Mouse (Mus musculus): ENCODE results near the gene Hsdl2. TPM values are rescaled to one million over a fixed set of nuclear protein-coding genes. Genes with fewer than 3 reads are reported as not detected.

The Hsdl2 gene
- total and polyA plus RNA-seq, 2 experiments = 25.8 to 68.9 TPM

DNA sequence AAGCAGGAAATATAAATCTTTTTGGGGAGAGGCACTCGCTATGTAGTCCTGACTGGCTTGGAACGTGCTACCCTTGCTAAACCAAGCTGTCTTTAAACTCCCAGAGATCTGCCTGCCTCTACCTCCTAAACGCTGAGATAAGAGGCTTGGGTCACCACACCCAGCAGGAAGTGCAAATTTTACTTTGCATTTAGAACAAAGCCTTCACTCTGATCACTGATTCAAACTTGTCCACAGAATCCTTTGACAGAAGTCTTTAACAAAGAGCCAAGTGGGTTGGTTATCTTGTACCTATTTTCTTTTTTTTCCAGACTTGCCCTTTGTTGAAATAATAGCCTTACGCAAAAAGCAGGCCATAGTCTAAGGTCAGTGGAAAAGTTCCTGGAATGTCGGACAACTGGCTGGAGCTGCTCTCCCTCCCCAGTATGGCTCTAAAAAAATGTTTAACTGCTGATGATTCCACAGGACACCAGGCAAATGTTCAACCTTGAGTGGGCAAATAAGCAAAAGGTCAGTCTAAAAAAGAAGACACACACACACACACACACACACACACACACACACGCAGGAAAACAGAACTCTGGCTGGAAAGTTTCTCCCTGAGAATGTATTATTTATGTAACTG is 23.2 kb upstream of the Hsdl2 start:
- Histone ChIP-seq H3K79me2 (ENCODE audit: control insufficient read depth, insufficient read depth, low read length) (no peaks in the 10 kb centered on the region), H3K4me1 (ENCODE audit: control insufficient read depth, insufficient read depth, low read length) (peaks cover 14% of the 10 kb centered on the region), H3K4me3 (ENCODE audit: insufficient read depth, low read depth, low read length) (no peak overlapping the region), H3K36me3 (ENCODE audit: control insufficient read depth, insufficient read depth, low read length) (no peaks in the 10 kb centered on the region), H3K9ac (ENCODE audit: low read depth, low read length) (no peak overlapping the region), H3K27me3 (ENCODE audit: control insufficient read depth, insufficient read depth, low read length) (no peaks in the 10 kb centered on the region), H3K27ac (replicated peaks; ENCODE audit: insufficient read depth, low read depth, low read length) (peak overlapping the region; percentile 96)
- peak; percentile 100 for DNase-seq (ENCODE audit: extremely low read depth, low read depth, low spot score)
- TF ChIP-seq CTCF (IDR thresholded peaks at IDR 0.05; ENCODE audit: low read depth, low read length) = no peak
- TF ChIP-seq POLR2A (IDR thresholded peaks at IDR 0.05; ENCODE audit: extremely low read depth, insufficient read depth, low read length) = no peak
- WGBS = 19% methylated on average over 6 of the region's 6 CpGs

DNA sequence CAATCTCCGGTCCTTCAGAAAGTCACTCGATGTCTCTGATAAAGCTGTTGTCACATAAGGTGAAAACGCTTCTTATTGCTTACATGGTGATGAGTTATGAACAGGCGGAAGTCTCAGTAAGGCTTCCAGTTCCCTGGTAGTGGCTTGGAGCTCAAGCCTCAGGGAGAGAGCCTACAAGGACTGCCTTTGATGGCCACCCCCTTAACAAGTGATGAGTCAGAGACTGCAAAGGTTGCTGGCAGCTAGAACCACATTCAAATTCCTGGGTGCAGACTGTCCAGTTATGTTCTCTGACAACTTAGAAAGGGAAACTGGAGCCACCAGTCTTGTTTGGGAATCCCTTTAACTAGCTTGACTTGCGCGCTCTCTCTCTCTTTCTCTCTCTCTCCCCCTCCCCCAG is 21.2 kb upstream of the Hsdl2 start:
- peaks cover 9% of the 10 kb centered on the region for H3K4me1 ChIP-seq (ENCODE audit: control insufficient read depth, insufficient read depth, low read length)

DNA sequence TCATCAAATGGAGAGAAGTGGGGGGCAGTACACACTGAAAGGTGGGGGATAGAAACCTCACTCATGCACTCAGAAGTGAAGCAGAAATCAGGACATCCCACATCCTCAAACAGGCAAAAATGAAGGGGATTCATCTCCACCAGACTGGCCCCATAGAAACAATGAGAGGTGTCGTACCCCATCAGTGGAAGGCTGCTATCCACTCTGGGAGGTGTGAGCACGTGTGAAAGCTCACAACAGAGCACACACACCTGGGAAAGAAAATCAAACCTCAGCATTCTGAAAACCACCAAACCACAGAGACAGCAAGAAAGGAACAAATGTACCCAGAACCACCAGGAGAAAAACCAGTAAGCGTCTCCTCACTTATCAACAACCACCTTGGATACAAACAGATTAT is 17.2 kb upstream of the Hsdl2 start:
- Histone ChIP-seq H3K79me2 (ENCODE audit: control insufficient read depth, insufficient read depth, low read length) (no peaks in the 10 kb centered on the region), H3K27ac (replicated peaks; ENCODE audit: insufficient read depth, low read depth, low read length) (no peak overlapping the region), H3K9ac (ENCODE audit: low read depth, low read length) (no peak overlapping the region), H3K4me3 (ENCODE audit: insufficient read depth, low read depth, low read length) (no peak overlapping the region), H3K27me3 (ENCODE audit: control insufficient read depth, insufficient read depth, low read length) (no peaks in the 10 kb centered on the region), H3K4me1 (ENCODE audit: control insufficient read depth, insufficient read depth, low read length) (peaks cover 5% of the 10 kb centered on the region; the same call in 1 of the 2 replicates), H3K36me3 (ENCODE audit: control insufficient read depth, insufficient read depth, low read length) (no peaks in the 10 kb centered on the region)
- 89% methylated on average over 3 of the region's 3 CpGs for WGBS
- no peak for DNase-seq (ENCODE audit: extremely low read depth, low read depth, low spot score)
- TF ChIP-seq POLR2A (IDR thresholded peaks at IDR 0.05; ENCODE audit: extremely low read depth, insufficient read depth, low read length) = no peak
- TF ChIP-seq CTCF (IDR thresholded peaks at IDR 0.05; ENCODE audit: low read depth, low read length) = no peak

More for the DNA sequence above, 21.2 kb upstream of the Hsdl2 start:
- Histone ChIP-seq H3K36me3 (ENCODE audit: control insufficient read depth, insufficient read depth, low read length) (no peaks in the 10 kb centered on the region), H3K27me3 (ENCODE audit: control insufficient read depth, insufficient read depth, low read length) (no peaks in the 10 kb centered on the region), H3K79me2 (ENCODE audit: control insufficient read depth, insufficient read depth, low read length) (no peaks in the 10 kb centered on the region), H3K9ac (ENCODE audit: low read depth, low read length) (no peak overlapping the region), H3K27ac (replicated peaks; ENCODE audit: insufficient read depth, low read depth, low read length) (no peak overlapping the region), H3K4me3 (ENCODE audit: insufficient read depth, low read depth, low read length) (no peak overlapping the region)
- DNase-seq (ENCODE audit: extremely low read depth, low read depth, low spot score) = no peak
- WGBS = over 99% methylated on average over 6 of the region's 6 CpGs
- TF ChIP-seq CTCF (IDR thresholded peaks at IDR 0.05; ENCODE audit: low read depth, low read length) (no peak), POLR2A (IDR thresholded peaks at IDR 0.05; ENCODE audit: extremely low read depth, insufficient read depth, low read length) (no peak)

DNA sequence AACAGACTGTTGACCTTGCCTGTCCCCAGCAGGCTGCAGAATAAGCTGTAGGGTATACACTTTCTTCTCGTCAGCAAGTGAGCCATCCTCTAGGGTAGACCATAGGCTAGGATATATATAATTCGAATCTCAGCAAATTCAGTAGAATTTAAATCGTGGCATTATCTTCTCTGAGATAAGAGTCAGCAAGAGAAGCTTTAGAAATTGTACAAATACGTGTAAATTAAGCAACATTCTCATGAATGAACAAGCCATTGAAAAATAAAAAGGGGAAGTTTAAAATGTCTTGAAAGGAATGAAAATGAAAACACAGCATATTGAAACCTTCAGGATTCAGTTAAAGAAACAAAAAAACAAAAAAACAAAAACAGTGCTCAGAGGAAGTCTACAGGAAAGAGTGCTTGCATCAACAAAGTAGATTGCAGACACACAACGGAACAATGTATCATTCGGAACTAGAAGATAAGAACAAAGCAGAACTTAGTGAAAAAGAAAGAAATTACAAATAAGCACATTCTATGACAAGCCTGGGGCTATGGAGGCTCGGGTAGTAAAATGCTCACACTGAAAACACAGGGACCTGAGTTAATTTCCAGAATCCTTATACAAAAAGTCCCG is 15.7 kb upstream of the Hsdl2 start:
- WGBS = 74% methylated on average over 8 of the region's 8 CpGs
- DNase-seq (ENCODE audit: extremely low read depth, low read depth, low spot score) = no peak
- H3K9ac ChIP-seq (ENCODE audit: low read depth, low read length) = no peak overlapping the region
- H3K27ac ChIP-seq (replicated peaks; ENCODE audit: insufficient read depth, low read depth, low read length) = 0 out of 2 replicates have a peak overlapping the region, but pooled peaks have one; percentile 32
- H3K79me2 ChIP-seq (ENCODE audit: control insufficient read depth, insufficient read depth, low read length) = no peaks in the 10 kb centered on the region
- H3K4me1 ChIP-seq (ENCODE audit: control insufficient read depth, insufficient read depth, low read length) = peaks cover 5% of the 10 kb centered on the region; the same call in 1 of the 2 replicates
- TF ChIP-seq CTCF (IDR thresholded peaks at IDR 0.05; ENCODE audit: low read depth, low read length) (no peak), POLR2A (IDR thresholded peaks at IDR 0.05; ENCODE audit: extremely low read depth, insufficient read depth, low read length) (no peak)
- no peaks in the 10 kb centered on the region for H3K27me3 ChIP-seq (ENCODE audit: control insufficient read depth, insufficient read depth, low read length)
- no peak overlapping the region for H3K4me3 ChIP-seq (ENCODE audit: insufficient read depth, low read depth, low read length)
- no peaks in the 10 kb centered on the region for H3K36me3 ChIP-seq (ENCODE audit: control insufficient read depth, insufficient read depth, low read length)

DNA sequence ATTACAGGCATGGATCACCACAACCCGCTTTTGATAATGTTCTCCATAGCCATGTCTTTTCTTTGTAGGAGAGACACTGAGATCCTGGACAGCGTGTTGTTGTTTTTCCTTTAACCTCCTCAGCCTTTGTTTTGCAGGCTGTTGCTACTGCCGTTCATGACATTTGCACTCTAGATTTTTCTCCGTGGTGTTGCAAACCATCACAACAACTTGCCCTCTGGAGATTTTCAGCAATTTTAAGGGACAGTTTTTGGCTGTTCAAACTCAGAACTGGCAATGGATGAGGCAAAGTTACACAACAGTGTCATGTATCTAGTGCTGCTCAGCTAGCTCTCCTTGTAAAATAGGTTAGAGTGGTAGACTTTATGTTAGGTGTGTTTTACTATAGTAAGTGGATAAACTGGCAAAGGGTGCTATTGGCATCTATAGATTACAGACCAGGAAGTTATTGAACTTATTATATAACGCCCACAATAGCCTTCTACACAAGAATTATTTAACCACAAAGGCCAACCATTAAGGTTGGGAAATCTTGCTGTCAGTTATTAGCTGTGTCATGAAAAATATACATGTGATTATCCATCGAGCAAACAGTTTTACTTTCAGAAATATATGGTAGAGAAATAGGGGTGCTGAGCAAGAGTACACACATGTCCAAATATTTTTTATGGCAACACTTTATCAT is 13.6 kb upstream of the Hsdl2 start:
- Histone ChIP-seq H3K4me1 (ENCODE audit: control insufficient read depth, insufficient read depth, low read length) (peaks cover 5% of the 10 kb centered on the region; the same call in 1 of the 2 replicates), H3K27ac (replicated peaks; ENCODE audit: insufficient read depth, low read depth, low read length) (peak overlapping the region; percentile 88), H3K9ac (ENCODE audit: low read depth, low read length) (no peak overlapping the region), H3K4me3 (ENCODE audit: insufficient read depth, low read depth, low read length) (no peak overlapping the region), H3K79me2 (ENCODE audit: control insufficient read depth, insufficient read depth, low read length) (no peaks in the 10 kb centered on the region), H3K27me3 (ENCODE audit: control insufficient read depth, insufficient read depth, low read length) (no peaks in the 10 kb centered on the region), H3K36me3 (ENCODE audit: control insufficient read depth, insufficient read depth, low read length) (no peaks in the 10 kb centered on the region)
- DNase-seq (ENCODE audit: extremely low read depth, low read depth, low spot score) = peak; percentile 95
- no peak for TF ChIP-seq POLR2A (IDR thresholded peaks at IDR 0.05; ENCODE audit: extremely low read depth, insufficient read depth, low read length)
- WGBS = 38% methylated on average over 6 of the region's 6 CpGs

Measured in liver, adult 2 months (tissue).